Mouse (Mus musculus): ENCODE data around the gene Amz2.

Amz2 gene

DNA sequence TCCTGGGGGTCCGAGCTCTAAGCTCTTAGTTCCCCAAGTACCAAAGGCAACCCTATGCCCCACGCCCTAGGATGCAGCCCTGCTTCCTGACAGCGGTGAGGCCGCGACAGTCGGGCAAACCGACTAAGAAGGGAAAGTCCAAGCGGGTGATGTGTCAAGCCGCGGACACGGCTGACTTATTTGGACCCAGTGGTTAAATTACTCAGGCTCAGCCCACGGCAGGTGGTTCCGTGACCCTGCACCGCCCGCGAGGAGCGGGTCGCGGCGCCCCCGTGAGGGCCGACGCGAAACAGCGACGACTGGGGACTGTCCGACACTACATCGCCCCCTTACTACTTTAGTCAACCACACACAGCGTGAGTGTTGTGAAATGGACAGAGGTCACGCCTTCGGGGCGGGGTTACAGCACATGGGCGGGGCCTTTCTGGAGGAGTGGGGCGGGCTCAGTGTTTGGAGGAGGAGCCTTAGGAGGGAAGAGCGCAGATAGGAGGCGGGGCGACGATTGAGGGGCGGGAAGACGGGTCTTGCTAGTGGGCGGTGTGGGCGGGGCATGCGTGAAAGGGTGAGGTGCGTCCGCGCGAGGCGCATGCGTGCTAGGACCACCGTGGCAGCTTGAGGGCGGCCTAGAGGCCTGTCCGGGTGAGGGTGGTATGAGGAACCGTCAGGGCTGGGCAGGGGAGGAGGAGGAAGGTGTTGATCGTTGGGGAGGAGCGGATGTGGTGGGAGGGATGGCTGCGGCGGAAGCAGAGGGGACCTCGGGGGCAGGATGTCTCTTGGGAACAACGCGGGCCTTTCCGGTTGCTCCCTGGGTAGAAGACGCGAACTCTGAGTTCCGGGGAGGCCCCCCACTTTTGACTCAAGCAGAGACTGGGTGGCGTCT is at the start of gene Amz2:
Gene Amz2 (plus strand): TSS at position 555 of the 880 bp plus-strand sequence.
- DNase-seq (ENCODE audit: low spot score in 2 of 2), result peak; percentile 99 to 100

DNA sequence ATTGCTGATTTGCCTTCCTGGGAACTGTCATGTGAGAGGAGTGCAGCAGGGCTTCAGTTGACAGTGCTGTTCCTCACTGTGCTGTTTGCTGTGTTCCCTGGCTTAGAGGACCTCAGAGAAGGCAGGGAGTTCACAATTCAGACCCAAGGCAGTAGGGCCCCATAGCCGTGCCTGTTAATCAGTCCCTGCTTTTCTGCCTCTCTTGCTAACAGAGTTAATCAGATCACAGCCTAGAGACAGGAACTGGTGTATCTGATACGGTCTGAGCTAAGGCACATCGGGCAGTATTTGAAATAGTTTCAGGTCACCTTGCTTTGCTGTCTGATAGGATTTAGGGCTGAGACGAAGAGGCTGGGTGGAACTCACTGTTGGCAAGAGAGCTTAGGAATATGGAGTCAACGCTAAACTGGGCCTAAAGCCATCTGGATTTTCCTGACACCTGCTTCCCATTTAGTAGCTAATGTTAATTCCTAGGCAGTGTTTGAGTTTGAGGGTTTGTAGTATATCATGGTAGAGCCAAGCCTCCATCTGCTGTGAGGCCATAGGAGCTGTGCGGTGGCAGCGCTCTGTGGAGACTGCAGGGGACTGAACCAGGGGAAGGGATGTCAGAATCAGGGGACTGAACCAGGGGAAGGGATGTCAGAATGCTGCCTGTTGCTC is 49.1 kb upstream of the Amz2 start:
- no peak for DNase-seq (ENCODE audit: low spot score in 2 of 2)

DNA sequence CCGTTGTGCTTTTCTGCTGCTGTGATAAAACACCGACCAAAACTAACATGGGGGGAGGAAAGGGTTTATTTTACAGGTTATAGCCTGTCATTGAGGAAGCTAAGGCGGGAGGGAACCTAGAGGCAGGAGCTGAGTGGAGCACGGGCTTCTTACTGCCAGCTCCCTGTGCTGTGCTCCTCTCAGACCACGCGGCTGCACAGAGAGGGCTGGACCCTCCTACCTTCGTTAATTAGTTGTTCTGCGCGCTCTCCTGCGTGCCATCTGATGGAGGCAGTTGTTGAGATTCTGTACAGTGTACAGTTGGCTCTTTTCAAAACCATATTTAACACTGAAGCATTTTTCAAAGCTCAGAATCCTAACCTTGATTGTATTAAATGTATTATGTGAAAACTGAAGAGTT is 48.3 kb upstream of the Amz2 start:
- no peak for DNase-seq (ENCODE audit: low spot score in 2 of 2)

DNA sequence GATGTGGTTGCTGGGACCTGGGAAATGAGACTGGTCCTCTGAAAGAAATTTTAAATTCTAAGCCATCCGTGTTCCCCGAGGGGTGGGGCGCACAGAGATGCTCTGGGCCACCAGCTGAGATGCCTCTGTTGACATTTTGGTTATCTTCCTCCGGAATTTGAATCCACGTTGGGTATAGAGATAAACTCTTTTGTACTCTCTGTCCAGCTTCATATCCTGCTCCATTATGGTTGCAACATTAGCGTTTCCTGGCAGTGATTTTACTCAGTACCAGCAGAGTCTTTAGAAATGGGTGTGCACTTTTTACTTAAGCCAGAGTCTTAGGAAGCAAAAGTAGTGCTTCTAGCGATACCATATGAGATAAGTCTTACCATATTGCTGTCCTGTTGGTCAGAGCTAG is 47.7 kb upstream of the Amz2 start:
- no peak for DNase-seq (ENCODE audit: low spot score in 2 of 2)

DNA sequence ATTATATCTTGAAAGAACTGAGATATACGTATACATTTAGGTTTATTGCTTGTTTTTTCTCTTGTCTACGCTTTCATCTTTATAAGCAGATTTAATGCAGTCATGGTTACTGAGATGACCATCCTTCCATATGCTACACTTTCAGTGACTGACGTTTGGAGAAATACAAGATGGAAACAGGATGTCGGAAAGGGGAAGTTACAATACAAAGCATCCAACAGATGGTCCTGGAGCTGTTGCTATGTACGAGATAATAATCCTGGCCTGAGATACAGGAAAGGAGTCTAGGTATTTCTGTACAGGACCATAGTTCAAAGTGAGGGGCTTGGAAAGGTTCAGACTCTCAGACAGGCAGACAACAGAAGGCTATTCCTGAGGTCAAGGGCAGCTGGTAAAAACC is 45.1 kb upstream of the Amz2 start:
- DNase-seq (ENCODE audit: low spot score in 2 of 2), result no peak

DNA sequence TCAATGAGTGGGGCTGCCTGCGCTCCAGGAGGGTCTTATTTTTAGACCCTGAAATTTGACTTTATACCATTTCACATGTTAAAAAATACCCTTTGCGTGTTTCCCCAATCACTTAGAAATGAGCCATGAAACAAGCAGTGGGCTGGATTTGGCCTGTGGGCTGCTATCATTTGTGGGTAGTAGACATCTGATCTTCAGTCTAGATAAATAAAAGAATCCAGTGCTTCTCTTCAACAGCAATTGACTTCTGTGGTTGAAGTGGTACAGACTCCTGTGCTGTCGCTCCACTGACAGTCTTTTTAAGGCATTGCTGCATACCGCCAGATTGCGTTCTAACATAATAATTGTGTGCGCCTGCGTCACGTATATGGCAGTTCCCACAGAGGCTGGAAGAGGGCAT is 40.5 kb upstream of the Amz2 start:
- DNase-seq (ENCODE audit: low spot score in 2 of 2), result no peak

DNA sequence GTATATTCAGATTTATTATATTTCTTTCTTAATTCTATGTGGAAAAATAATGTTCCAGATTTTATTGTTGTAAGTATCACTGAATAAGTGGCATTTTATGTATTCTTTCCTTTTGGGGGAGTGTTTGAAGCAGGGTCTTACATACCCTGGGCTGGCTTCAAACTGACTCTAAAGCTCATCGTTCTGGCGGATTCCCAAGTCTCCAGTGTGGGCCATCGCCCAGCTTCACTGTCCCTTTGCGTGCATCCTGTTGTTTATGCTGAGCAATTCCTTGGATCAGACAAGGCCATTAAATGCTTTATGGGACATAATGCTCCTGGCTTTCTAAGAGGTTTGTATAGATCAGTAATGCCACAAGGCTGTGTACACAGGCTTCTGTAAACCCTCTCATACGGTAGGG is 36.7 kb upstream of the Amz2 start:
- DNase-seq (ENCODE audit: low spot score in 2 of 2), result no peak

DNA sequence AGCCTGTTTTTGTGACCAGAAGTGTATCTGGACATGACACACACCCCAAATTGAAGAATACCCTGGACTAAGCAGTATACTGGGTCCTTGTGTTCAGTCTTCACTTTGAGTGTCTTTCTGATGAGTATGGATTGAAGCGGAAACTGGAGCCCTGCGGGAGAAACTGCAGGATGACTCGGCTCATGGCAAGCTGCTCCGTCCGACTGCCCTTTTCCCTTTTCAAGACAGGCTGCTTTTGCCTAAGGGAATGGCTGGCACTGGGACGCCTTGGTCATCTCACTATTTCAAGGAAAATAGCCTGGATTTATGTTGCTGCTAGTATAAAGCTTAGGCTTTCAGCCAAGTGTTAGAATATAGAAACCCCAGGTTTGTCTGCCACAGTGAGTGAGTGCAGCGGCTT is 34.5 kb upstream of the Amz2 start:
- DNase-seq (ENCODE audit: low spot score in 2 of 2), result no peak

DNA sequence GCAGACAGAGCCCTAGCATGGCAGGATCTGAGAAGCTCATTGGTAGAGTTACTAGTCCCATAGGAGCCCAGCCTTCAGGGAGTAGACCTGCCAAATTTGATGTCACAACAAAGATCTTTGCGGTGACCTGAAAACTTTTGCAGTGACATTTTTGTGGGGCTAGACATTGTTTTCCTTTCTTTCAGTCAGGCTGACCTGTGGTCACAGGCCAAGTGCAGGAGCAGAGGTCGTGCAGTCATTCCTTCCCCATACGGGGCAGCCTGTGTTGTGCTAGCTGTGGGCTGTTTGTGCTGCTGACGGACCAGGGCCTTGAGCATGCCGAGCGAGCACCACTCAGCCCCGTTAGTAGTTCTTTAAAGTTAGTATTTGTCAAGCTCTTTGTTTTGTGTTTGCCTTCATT is 34.0 kb upstream of the Amz2 start:
- no peak for DNase-seq (ENCODE audit: low spot score in 2 of 2)

DNA sequence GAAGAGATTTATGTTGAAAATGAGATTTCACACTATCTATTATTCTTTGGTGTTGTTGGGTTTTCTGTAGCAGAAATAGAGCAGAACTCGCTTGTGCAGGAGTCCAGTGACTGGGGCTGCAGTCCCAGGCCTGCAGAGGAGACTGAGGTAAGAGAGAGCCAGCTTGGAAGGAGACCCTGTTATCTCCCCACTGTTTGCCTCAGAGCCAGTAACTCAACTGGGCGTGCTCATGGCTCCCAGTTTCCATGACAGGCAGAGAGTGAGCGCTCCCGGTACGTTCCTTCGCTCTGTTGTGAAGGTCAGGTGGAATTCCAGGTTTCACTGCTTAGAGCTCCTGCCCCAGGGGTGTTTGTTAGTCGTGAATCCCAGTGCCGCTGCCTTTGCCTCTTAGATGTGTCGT is 33.1 kb upstream of the Amz2 start:
- no peak for DNase-seq (ENCODE audit: low spot score in 2 of 2)

DNA sequence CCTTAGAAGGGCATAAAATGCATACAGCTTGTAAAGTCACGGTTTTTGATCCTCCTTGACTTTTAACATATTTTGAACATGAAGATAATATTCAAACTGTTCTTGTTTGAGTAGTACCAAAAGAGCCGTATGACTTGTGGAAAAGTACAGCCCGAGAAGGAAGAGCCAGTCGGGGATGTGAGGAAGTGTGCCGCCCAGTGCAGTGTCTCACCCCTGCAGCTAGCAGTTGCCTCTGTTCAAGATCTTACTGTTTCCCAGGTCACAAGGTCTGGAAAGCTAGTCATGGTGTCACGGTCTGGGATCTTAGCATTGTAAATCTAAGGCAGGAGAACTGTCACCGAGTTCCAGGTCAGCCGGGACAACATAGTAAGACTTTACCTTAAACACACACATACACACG is 31.0 kb upstream of the Amz2 start:
- no peak for DNase-seq (ENCODE audit: low spot score in 2 of 2)

DNA sequence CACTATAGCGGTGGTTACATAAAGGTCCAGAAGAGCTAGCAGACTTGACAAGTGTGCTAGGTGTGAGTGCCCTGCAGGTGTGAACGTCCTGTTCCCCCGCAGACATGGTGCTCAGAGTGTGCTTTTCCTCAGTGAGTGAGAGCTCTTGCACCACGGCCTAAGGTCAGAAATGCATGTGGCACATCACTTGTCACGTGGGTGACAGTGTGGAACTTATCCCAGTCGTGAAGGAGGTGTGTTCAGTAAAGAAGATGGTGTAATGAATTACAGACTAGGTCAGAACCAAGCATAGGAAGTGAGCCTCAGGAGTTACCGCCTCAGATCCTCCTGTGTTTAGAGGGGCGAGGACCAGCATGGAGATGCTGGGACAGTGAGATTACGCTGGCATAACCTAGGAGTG is 30.5 kb upstream of the Amz2 start:
- no peak for DNase-seq (ENCODE audit: low spot score in 2 of 2)

DNA sequence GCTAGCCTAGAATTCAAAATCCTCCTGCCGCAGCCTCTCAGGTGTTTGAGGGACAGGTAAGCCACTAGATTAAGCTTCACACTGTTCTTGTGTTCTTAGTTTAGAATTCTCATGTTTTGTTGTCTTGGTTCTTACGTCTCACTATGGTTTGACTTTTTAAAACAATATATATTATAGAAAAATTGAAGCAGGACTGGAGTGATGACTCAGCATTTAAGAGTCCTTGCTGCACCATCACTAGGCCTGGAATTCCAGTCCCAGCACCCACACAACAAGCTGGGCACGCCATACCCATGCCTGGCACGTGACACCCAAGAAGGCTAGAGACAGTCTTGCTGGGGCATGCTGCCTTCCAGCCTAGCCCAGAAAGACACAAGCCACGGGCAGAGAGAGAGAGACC is 19.3 kb upstream of the Amz2 start:
- no peak for DNase-seq (ENCODE audit: low spot score in 2 of 2)

DNA sequence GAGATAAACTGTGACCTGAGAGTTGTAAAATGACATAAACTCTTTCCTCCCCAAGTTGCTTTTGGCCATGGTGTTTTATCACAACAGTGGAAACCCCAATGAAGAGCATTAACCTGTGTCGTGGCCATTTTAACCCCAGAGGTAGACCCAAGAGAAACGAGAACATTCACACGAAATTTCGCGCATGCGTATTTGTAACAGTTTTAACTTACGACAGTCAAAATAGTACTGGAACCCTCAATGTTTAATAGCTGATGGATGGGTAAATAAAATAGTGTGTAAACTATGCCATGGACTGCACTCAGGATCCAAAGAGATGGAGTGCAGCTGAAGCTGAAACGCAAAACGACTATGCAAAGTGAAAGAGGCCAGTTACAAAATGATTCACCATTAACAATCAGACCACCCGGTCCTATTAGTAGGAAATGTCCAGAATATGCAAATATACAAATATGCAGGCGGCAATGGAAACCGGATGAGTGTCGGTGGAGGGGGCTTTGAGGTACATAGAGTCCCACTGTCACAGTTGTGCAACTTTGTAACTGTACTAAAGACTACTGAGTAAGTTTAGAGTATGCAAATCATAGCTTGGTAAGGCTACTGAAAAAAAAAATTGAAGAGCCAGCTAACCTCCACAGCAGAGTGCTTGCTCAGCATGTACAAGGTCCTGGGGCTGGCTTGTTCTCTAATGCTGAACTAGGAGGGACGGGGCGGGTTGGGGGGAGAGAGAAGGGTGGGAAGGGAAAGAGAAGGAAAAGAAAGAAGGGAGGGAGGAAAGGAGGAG is 15.4 kb upstream of the Amz2 start:
- no peak for DNase-seq (ENCODE audit: low spot score in 2 of 2)

DNA sequence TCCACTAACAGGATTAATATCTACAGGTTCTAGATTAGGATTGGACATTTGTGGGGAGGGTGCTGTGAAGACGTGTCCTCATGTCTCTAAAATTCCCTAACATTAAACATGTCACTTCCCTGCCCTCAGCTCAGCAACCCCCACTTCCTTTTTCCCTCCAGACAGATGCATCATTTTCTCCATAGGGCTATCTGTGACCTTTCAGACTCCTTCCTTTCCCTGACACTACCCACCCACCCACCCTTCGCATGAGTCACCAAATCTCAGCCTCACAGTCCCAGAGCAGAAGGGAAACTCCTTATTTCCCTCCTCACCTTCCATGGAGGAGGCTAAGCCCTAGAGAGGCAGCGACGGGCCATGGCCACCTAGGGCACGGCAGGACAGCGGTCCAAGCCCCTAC is 12.1 kb upstream of the Amz2 start, which contains the start of gene 9930022D16Rik:
Gene 9930022D16Rik (plus strand): TSS at position 301 of the 400 bp plus-strand sequence.
- DNase-seq (ENCODE audit: low spot score in 2 of 2), result no peak

DNA sequence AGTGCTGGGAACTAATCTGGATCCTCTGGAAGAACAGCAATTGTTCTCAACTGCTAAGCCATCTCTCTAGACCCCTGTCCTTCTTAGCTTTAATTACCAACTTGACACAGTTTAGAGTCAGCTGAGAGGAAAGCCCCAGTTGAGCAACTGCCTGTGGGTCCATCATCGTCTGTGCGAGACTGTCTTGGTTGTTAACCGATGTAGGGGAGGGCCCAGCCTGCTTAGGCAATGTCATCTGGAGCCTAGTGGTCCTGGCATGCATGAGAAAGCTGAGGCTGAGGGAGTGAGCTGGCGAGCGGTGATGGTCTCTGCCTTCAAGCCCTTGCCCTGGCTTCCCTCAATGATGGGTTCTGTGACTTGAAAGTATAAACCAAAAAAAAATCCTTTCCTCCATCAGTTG is 10.9 kb upstream of the Amz2 start:
- DNase-seq (ENCODE audit: low spot score in 2 of 2), result no peak

DNA sequence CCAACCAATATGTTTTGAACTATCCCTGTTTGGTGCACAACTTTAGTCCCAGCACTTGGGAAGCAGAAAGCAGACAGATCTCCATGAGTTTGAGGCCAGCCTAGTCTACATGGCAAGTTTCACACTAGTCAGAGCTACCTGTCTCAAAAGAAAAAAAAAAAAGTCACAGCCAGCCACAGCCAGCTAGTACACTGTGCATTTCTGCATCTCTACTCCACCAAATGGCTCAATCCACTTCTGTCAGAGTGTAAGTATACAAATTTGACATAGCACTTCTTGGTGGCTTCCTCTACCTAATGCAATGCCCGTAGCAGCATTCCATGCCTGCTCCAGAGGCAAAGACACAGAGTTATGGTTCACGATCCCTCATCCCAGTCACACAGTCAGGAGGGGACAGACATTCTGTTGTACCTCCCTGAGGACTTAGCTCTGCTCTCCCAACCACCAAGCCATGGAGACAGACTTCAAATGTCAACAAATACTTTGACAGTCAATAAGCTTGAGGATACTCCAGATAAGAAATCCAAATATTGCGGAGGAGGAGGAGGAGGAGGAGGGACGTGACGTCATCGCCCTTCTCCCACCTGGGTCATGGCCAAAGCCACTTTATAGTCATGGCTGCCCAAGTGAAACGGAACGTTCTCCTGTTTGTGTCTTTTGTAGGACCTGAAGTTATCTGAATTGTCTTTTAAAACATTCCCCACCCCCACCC is 8.9 kb upstream of the Amz2 start:
- DNase-seq (ENCODE audit: low spot score in 2 of 2), result no peak

DNA sequence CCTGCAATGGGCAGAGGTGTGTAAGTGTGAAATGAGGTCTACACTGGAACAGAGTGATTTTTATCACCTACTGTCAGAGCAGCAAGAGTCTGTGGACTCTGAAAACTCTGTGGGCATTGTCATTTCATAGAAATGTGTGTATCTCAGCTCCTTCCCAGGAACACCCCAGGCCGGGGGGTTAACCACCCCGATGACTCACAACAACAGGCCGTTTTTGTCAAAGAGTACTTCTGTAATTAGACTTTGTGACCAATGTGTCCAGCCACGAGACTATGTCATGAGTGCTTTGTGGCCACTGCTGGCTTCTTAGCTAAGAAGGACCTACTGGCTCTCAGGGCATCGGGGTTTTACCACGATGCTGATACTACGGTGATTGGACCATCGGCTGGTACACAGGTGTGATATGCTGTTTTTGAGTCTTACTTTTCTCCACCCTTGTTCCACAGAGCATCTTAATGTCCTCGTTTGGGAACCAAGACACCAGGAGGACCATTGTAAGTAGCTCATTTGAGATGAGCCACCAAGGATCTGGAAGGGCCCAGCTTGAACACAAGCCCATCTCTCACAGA is 8.2 kb upstream of the Amz2 start:
- DNase-seq (ENCODE audit: low spot score in 2 of 2), result no peak

DNA sequence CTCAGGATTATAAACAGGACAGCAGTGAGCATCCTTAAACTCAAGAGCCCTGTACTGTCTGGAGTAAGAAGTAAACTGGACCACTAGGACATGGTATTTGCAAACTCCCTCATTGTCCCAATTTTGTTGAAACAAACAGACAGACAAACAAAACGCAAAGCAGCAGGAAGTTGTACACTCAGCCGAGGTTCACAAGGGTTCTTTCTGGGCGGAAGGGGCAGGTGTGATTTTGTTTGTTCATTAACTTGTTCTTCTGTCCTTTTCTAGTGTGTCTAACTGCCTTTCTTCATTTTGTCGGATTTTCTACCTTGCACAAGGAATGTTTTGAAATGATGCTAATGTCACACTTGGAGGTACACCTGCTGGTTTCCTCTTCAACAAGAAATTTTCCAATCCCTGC is 6.3 kb upstream of the Amz2 start:
- no peak for DNase-seq (ENCODE audit: low spot score in 2 of 2)

DNA sequence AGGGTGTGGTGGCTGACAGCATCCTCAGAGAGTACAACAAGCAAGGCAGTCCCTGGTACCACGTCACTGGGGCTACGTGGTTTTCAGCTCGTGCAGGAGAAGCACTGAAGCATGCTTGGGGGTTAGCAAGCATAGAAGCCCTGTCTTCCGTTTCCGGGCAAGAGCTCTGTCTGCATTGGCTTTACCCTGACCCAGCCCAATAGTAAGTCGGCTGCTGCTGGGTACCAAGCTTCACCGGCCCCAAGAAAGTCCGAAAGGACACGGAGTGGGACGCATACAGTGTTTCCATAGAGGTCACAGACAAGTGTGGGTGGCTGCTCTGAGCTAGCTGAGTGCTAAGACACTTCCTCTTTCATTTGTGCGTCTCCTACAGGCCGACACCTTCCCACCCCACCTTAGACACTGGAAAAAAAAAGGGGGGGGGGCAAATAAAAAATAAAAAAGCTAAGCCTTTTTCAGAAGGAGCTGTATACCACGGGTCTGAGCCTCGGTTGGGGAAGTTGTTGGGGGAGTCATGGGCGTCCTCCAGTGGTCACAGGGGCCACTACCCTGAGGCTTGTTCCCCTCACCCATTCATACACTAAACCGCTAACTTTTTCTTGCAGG is 5.7 kb upstream of the Amz2 start:
- DNase-seq (ENCODE audit: low spot score in 2 of 2), result peak; percentile 52 to 70

DNA sequence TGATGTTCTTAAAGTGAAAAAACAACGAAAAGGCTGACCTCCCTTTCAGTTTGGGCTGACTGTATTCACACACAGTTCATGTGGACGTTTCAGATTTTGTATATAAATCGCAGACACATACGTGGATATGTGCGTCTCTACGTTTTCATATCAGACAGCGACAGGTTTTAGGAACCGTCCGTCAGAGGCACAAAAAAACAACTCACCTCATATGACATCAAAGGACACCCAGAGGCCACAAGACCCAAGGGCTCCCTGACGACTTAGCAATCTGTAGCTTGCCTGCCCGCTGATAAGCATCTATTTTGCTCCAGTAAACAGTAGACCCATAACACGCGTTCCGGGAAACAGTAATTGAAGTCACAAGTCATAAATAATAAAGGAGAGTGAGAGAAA is 5.2 kb upstream of the Amz2 start:
- no peak for DNase-seq (ENCODE audit: low spot score in 2 of 2)

Data from spleen, postnatal 4 days (tissue).